Mouse (Mus musculus): Measurements from ENCODE around the gene Gm2888. TPM values are rescaled to one million over a fixed set of nuclear protein-coding genes. Genes with fewer than 3 reads are reported as not detected.
"Not testable (repeated sequence)": the region's sequence is repeated elsewhere in the genome, so short reads cannot be mapped to it uniquely, and the experiment has no call there.

Gene Gm2888
- total RNA-seq (2022) = not detected

DNA sequence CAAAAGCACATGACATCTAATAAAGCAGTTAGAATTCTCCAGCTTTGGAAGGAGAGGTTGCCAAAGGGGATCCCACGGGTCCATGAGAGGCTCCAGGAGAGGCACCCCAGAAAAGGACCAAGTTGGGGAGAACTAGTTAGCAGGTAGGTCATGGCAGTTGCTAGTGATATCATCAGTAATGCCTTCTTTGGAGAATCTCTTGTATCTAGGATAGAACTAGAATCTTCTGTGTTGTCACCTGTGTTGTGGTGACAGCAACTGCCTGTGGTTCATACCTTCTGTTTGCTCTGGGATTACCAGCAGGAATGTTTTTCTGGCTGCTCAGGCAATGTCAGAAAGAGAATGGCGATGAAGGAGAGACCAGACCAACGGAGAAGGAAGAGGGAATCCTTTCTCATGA lies at the start of gene Gm2888:
Gene Gm2888, plus strand, starts transcription at position 301 of the 400 bp plus-strand sequence.
- DNase-seq (ENCODE audit: low spot score in 2 of 2) = not testable (repeated sequence)

DNA sequence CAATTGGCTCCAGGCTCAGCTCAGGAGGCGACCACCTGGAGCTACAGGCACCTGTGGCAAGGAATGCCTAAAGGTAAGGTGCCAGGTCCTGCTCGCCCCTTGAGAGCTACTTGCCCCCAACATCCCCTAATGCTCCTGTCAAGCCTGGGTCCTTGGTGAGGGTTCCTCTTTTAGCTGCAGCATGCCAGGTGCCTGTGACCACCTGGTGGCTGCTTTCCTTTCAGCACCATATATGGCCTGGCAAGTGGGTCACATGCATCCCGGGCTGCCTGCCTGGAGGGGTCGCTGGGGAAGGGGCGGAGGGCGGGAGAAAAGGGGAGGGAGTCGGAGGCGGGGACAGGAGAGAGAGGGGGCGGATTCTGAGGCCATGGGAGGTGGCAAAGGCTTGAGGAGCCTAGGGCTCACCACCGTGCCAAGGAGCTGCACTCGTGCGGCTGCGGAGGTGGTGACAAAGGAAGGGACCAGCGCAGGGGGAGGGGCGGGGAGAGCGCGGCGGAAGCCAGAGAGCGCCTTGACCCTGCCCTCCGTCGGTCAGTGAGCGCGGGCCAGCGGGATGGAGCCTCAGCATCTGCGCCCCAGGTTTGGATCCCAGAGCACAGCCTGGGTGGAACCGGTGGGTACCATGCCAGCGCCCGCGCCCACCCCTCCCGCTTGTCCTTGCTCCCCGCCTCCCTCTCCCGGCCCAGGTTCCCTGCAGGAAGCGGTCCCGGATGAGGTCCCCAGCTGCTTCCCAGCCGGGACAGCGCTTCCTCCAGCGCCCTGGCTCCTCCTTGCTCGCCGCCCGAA lies 19.1 kb downstream of the Gm2888 start, which contains the start of gene Gm2897:
Gene Gm2897, plus strand, starts transcription at position 559 of the 786 bp plus-strand sequence.
- not testable (repeated sequence) for DNase-seq (ENCODE audit: low spot score in 2 of 2)

DNA sequence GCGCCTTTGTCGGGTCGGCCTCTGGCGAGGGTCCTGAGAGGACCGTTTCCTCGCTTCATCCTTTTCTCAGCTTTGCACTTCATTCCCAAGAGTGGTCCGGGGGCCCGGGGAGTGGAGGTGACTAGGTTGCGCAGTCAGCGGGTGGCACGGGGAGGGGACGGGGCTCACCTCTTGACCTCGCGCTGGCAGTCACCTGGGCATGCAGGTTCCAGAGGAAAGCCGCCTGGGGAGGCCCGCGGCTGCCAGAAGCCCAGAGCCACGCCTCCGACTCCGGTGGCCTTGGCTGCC lies 19.7 kb downstream of the Gm2888 start:
- peak in 1 of 2 experiments; percentile 3 for DNase-seq (ENCODE audit: low spot score in 2 of 2)

DNA sequence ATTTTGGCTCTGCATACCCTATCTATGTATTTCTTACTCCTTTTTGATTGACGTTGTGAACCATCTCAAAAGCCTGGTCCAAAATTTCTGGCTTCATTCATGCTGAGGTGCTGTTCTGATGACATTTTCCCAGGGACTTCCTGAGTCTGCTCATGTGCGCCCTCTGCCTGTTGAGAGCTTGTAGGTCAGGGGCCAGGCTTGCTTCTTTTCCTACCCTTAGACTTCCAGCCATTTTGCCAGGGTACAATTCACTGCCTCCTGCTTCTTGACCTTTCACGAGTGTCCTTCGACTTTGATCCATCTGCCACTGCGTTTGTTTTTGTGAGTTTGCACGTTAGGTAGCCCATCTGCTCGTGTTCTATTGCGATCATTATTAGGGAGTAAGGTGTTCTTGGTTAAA lies 20.3 kb downstream of the Gm2888 start:
- peak in 1 of 2 experiments; percentile 9 for DNase-seq (ENCODE audit: low spot score in 2 of 2)

Other genes with a start within 250 kb of the Gm2888 start
- gene Gm2897, start 19.3 kb downstream of the Gm2888 start, total RNA-seq (2022) = under 1 TPM; 0.45 to 0.76 (median 0.61) TPM
- not detected for gene Gm10340, start 104.0 kb downstream of the Gm2888 start, total RNA-seq (2022)
- under 1 TPM in 1 of 4 experiments, not detected in 3; 0.51 TPM for gene Gm5795, start 158.3 kb downstream of the Gm2888 start, total RNA-seq (2022)
- gene D830030K20Rik, start 178.5 kb downstream of the Gm2888 start, total RNA-seq (2022) = 1 to 10 TPM; 4.0 to 6.6 (median 4.6) TPM